Mouse (Mus musculus): ENCODE measurements around the gene Fbxo44.

The Fbxo44 gene

DNA sequence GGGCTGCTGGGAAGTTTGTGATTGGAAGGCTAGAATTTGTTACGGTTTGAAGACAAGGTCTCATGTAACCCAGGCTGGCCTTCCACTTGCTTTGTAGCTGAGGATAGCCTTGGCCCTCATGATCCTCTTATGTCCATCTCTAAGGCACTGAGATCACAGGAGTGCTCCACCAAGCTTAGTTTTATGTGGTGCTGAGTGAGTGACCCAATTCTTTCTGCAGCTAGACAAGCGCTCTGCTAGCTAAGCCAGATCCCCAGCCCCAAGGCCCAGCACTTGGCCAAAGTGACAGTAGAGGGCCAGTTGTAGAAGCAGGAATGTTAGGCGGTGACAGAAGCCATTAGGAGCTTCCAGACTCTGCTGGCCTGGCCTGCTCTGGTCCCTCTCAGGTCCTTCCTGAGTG, 56.1 kb downstream of the Fbxo44 start:
- Histone ChIP-seq H3K36me3 (ENCODE audit: control insufficient read depth, insufficient read depth, low read length, poor library complexity, severe bottlenecking) (no peaks in the 10 kb centered on the region), H3K27me3 (ENCODE audit: control insufficient read depth, insufficient read depth, low read length, poor library complexity, severe bottlenecking) (no peaks in the 10 kb centered on the region)
- DNase-seq (ENCODE audit: low read depth, low spot score) = no peak

All from splenic B cell, adult 2 months (primary cell).